Mouse (Mus musculus): ENCODE data around the gene Rnf149. TPM values are rescaled to one million over a fixed set of nuclear protein-coding genes. Genes with fewer than 3 reads are reported as not detected.

The Rnf149 gene
- polyA plus RNA-seq, 1 experiment from 2014 or later = 31.9 TPM

GRCm38 (mm10) chr1:39540592-39540991 is 36.6 kb downstream of the Rnf149 start:
- no peak overlapping the region for H3K9ac ChIP-seq
- no peak overlapping the region for H3K4me3 ChIP-seq (replicated peaks)
- H3K4me1 ChIP-seq = peaks cover 12% of the 10 kb centered on the region
- H3K36me3 ChIP-seq = peaks cover 76% of the 10 kb centered on the region
- H3K9me3 ChIP-seq (replicated peaks) = peaks cover 8% of the 10 kb centered on the region; the same call in 1 of the 2 replicates
- no peak overlapping the region for H3K27ac ChIP-seq
- H3K4me2 ChIP-seq = no peak overlapping the region
- ATAC-seq (replicated peaks; ENCODE audit: low FRiP score) = no peak
- no peaks in the 10 kb centered on the region for H3K27me3 ChIP-seq

GRCm38 (mm10) chr1:39537631-39538380 is 39.4 kb downstream of the Rnf149 start:
- H3K4me3 ChIP-seq (replicated peaks) = no peak overlapping the region
- H3K27me3 ChIP-seq = no peaks in the 10 kb centered on the region
- peaks cover 8% of the 10 kb centered on the region; the same call in 1 of the 2 replicates for H3K9me3 ChIP-seq (replicated peaks)
- 0 out of 2 replicates have a peak overlapping the region, but pooled peaks have one; percentile 12 for H3K9ac ChIP-seq
- H3K36me3 ChIP-seq = peaks cover 50% of the 10 kb centered on the region
- H3K27ac ChIP-seq = no peak overlapping the region
- 87% methylated on average over 10 of the region's 10 CpGs for WGBS
- H3K4me2 ChIP-seq = peak overlapping the region; percentile 16; the same call in 1 of the 2 replicates
- peaks cover 15% of the 10 kb centered on the region for H3K4me1 ChIP-seq
- ATAC-seq (replicated peaks; ENCODE audit: low FRiP score) = no peak

GRCm38 (mm10) chr1:39536701-39537100 is 40.5 kb downstream of the Rnf149 start:
- Histone ChIP-seq H3K4me1 (peaks cover 15% of the 10 kb centered on the region), H3K9me3 (replicated peaks) (peaks cover 8% of the 10 kb centered on the region; the same call in 1 of the 2 replicates), H3K27me3 (no peaks in the 10 kb centered on the region), H3K9ac (peak overlapping the region; percentile 84), H3K4me3 (replicated peaks) (peak overlapping the region; percentile 71), H3K4me2 (peak overlapping the region; percentile 79), H3K36me3 (peaks cover 40% of the 10 kb centered on the region), H3K27ac (no peak overlapping the region)
- ATAC-seq (replicated peaks; ENCODE audit: low FRiP score) = no peak
- whole genome bisulfite sequencing = 31% methylated on average over 7 of the region's 7 CpGs

GRCm38 (mm10) chr1:39535515-39536311 is 41.5 kb downstream of the Rnf149 start:
- ATAC-seq (replicated peaks; ENCODE audit: low FRiP score) = peak; percentile 94
- H3K27me3 ChIP-seq = no peaks in the 10 kb centered on the region

GRCm38 (mm10) chr1:39534831-39535230 is 42.4 kb downstream of the Rnf149 start, which contains the start of gene Cnot11:
Cnot11 (plus strand) TSS chr1:39534992.
- peak within 1 kb of the TSS; percentile 94 for H3K27ac ChIP-seq
- peaks cover 18% of the 10 kb centered on the region for H3K4me1 ChIP-seq
- 30% methylated on average over 13 of the region's 13 CpGs for WGBS
- no peak for ATAC-seq (replicated peaks; ENCODE audit: low FRiP score)
- H3K9me3 ChIP-seq (replicated peaks) = no peaks in the 10 kb centered on the region
- no peaks in the 10 kb centered on the region for H3K27me3 ChIP-seq
- H3K4me3 ChIP-seq (replicated peaks) = peak within 1 kb of the TSS; percentile 71
- H3K9ac ChIP-seq = peak within 1 kb of the TSS; percentile 84
- peak within 1 kb of the TSS; percentile 79 for H3K4me2 ChIP-seq
- peaks cover 23% of the 10 kb centered on the region for H3K36me3 ChIP-seq

More at GRCm38 (mm10) chr1:39535515-39536311, 41.5 kb downstream of the Rnf149 start:
- Histone ChIP-seq H3K4me2 (peak overlapping the region; percentile 79), H3K9me3 (replicated peaks) (peaks cover 8% of the 10 kb centered on the region; the same call in 1 of the 2 replicates), H3K9ac (peak overlapping the region; percentile 84), H3K4me1 (peaks cover 15% of the 10 kb centered on the region), H3K27ac (peak overlapping the region; percentile 94), H3K4me3 (replicated peaks) (peak overlapping the region; percentile 71), H3K36me3 (peaks cover 32% of the 10 kb centered on the region)
- WGBS = under 1% methylated on average over 100 of the region's 100 CpGs

GRCm38 (mm10) chr1:39533917-39534316 is 43.3 kb downstream of the Rnf149 start:
- Histone ChIP-seq H3K4me1 (peaks cover 18% of the 10 kb centered on the region), H3K4me2 (no peak overlapping the region), H3K4me3 (replicated peaks) (no peak overlapping the region), H3K9ac (no peak overlapping the region), H3K9me3 (replicated peaks) (no peaks in the 10 kb centered on the region), H3K27me3 (no peaks in the 10 kb centered on the region), H3K27ac (no peak overlapping the region), H3K36me3 (peaks cover 14% of the 10 kb centered on the region)
- no peak for ATAC-seq (replicated peaks; ENCODE audit: low FRiP score)
- WGBS = 38% methylated on average over 3 of the region's 3 CpGs

GRCm38 (mm10) chr1:39531036-39531435 is 46.2 kb downstream of the Rnf149 start:
- WGBS = 74% methylated on average over 4 of the region's 4 CpGs
- no peak overlapping the region for H3K9ac ChIP-seq
- H3K9me3 ChIP-seq (replicated peaks) = no peaks in the 10 kb centered on the region
- ATAC-seq (replicated peaks; ENCODE audit: low FRiP score) = no peak
- H3K27ac ChIP-seq = no peak overlapping the region
- no peaks in the 10 kb centered on the region for H3K27me3 ChIP-seq
- H3K4me1 ChIP-seq = 0 out of 2 replicates have a peak, but pooled peaks cover 5% of the 10 kb centered on the region
- no peak overlapping the region for H3K4me2 ChIP-seq
- H3K4me3 ChIP-seq (replicated peaks) = no peak overlapping the region
- H3K36me3 ChIP-seq = no peaks in the 10 kb centered on the region

GRCm38 (mm10) chr1:39530258-39530943 is 46.8 kb downstream of the Rnf149 start:
- Histone ChIP-seq H3K4me1 (0 out of 2 replicates have a peak, but pooled peaks cover 5% of the 10 kb centered on the region), H3K9ac (no peak overlapping the region), H3K9me3 (replicated peaks) (no peaks in the 10 kb centered on the region), H3K27ac (no peak overlapping the region), H3K27me3 (no peaks in the 10 kb centered on the region), H3K4me3 (replicated peaks) (no peak overlapping the region), H3K4me2 (no peak overlapping the region), H3K36me3 (no peaks in the 10 kb centered on the region)
- 42% methylated on average over 13 of the region's 13 CpGs for WGBS
- no peak for ATAC-seq (replicated peaks; ENCODE audit: low FRiP score)

- Histone ChIP-seq H3K9me3 (replicated peaks) (no peaks in the 10 kb centered on the region), H3K4me3 (replicated peaks) (no peak overlapping the region), H3K36me3 (no peaks in the 10 kb centered on the region), H3K27ac (no peak overlapping the region), H3K27me3 (no peaks in the 10 kb centered on the region), H3K4me1 (0 out of 2 replicates have a peak, but pooled peaks cover 2% of the 10 kb centered on the region), H3K9ac (no peak overlapping the region), H3K4me2 (no peak overlapping the region)
- 65% methylated on average over 6 of the region's 6 CpGs for WGBS
- no peak for ATAC-seq (replicated peaks; ENCODE audit: low FRiP score)
Measured at GRCm38 (mm10) chr1:39528319-39528718, 48.9 kb downstream of the Rnf149 start.

GRCm38 (mm10) chr1:39527432-39527831 is 49.8 kb downstream of the Rnf149 start:
- Histone ChIP-seq H3K36me3 (no peaks in the 10 kb centered on the region), H3K4me2 (no peak overlapping the region), H3K4me3 (replicated peaks) (no peak overlapping the region), H3K27ac (no peak overlapping the region), H3K4me1 (0 out of 2 replicates have a peak, but pooled peaks cover 2% of the 10 kb centered on the region), H3K27me3 (no peaks in the 10 kb centered on the region), H3K9ac (no peak overlapping the region), H3K9me3 (replicated peaks) (no peaks in the 10 kb centered on the region)
- ATAC-seq (replicated peaks; ENCODE audit: low FRiP score) = no peak
- 12% methylated on average over 7 of the region's 7 CpGs for WGBS

GRCm38 (mm10) chr1:39526371-39527167 is 50.6 kb downstream of the Rnf149 start:
- H3K4me2 ChIP-seq = no peak overlapping the region
- WGBS = 77% methylated on average over 9 of the region's 9 CpGs
- ATAC-seq (replicated peaks; ENCODE audit: low FRiP score) = no peak

More at GRCm38 (mm10) chr1:39526371-39527167, 50.6 kb downstream of the Rnf149 start:
- Histone ChIP-seq H3K36me3 (no peaks in the 10 kb centered on the region), H3K9me3 (replicated peaks) (no peaks in the 10 kb centered on the region), H3K27ac (no peak overlapping the region), H3K4me3 (replicated peaks) (no peak overlapping the region), H3K9ac (no peak overlapping the region), H3K4me1 (0 out of 2 replicates have a peak, but pooled peaks cover 2% of the 10 kb centered on the region), H3K27me3 (no peaks in the 10 kb centered on the region)

All from kidney, embryonic 15.5 days (tissue).